Comparison of ENCODE assay signal across 9 mouse cellular contexts in the genomic region with DNA sequence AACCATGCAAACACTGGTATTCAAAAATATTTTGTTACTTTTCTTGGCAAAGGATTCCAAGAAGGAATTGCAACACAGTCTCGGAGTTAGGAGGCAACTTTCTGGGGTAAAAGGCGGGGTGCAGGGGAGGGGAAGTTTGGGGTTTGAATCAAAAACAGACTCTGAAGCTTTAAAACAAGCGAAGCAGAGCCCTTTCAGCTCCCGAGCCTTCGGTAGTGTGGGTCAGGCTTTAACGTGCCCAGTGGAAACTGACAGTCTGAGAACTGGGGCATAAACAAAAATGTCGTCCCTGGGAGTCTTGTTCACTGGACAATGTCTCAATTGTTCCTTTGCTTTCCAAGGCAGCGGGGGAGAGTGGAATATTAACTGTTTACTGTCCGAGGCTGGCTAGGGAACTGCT.
DNase-seq lines count a peak whose midpoint lies in the region; ATAC-seq lines count a peak whose summit lies in the region.
"Had no signal": no experiment of that assay in that cellular context is flagged by ENCODE, and none has a peak within 500 bp of the region (broad histone marks: within the 10 kb centered on the region; RNA-seq: fewer than 3 reads in every experiment).

No protein-coding gene starts in this region.

- 0 out of 2 replicates have a peak, but pooled peaks cover 9% of the 10 kb centered on the region for H3K36me3 ChIP-seq in heart, embryonic 14.5 days (ENCODE audit: control insufficient read depth, insufficient read depth, low read length)
- H3K36me3 ChIP-seq in lung, embryonic 15.5 days: no peaks in the 10 kb centered on the region
- no peaks in the 10 kb centered on the region; the same call in 1 of the 2 replicates for H3K36me3 ChIP-seq in stomach, embryonic 14.5 days (ENCODE audit: control insufficient read depth, insufficient read depth, low read length)

- no peak overlapping the region for H3K4me3 ChIP-seq in heart, embryonic 14.5 days (ENCODE audit: control insufficient read depth in 1 of 2, insufficient read depth in 1 of 2, low read depth in 1 of 2, low read length in 2 of 2)
- no peak overlapping the region for H3K4me3 ChIP-seq in lung, embryonic 15.5 days
- H3K4me3 ChIP-seq in stomach, embryonic 14.5 days (ENCODE audit: low read depth, low read length): no peak overlapping the region

- ATAC-seq in heart, embryonic 14.5 days (ENCODE audit: insufficient number of reproducible peaks, insufficient read depth, low FRiP score, low read depth): no peak
- ATAC-seq in lung, embryonic 15.5 days (ENCODE audit: borderline replicate concordance, extremely low read depth, low FRiP score, low TSS enrichment): no peak
- no peak for ATAC-seq in stomach, embryonic 14.5 days (ENCODE audit: insufficient number of reproducible peaks, insufficient read depth, low FRiP score, low read depth)
- ATAC-seq in activated CD4-positive, CD25-positive, alpha-beta regulatory T cell, adult 4 months: no peak
- ATAC-seq: Patski had no signal

- peak overlapping the region; percentile 36 for H3K4me2 ChIP-seq in heart, embryonic 14.5 days (ENCODE audit: low read length)
- H3K4me2 ChIP-seq in lung, embryonic 15.5 days: peak overlapping the region; percentile 38
- H3K4me2 ChIP-seq in stomach, embryonic 14.5 days (replicated peaks; ENCODE audit: low read depth, low read length): peak overlapping the region; percentile 33

- no peaks in the 10 kb centered on the region for H3K27me3 ChIP-seq in heart, embryonic 14.5 days (ENCODE audit: control insufficient read depth, insufficient read depth, low read length)
- H3K27me3 ChIP-seq in lung, embryonic 15.5 days: no peaks in the 10 kb centered on the region
- no peaks in the 10 kb centered on the region for H3K27me3 ChIP-seq in stomach, embryonic 14.5 days (ENCODE audit: control insufficient read depth, insufficient read depth, low read length)
- H3K27me3 ChIP-seq: Patski had no signal

- H3K9ac ChIP-seq in heart, embryonic 14.5 days (ENCODE audit: low read length): peak overlapping the region; percentile 40; the same call in 1 of the 2 replicates
- no peak overlapping the region for H3K9ac ChIP-seq in lung, embryonic 15.5 days
- H3K9ac ChIP-seq in stomach, embryonic 14.5 days (replicated peaks; ENCODE audit: low read depth, low read length): no peak overlapping the region

- peaks cover 5% of the 10 kb centered on the region for H3K9me3 ChIP-seq in heart, embryonic 14.5 days (ENCODE audit: control insufficient read depth, low read length)
- no peaks in the 10 kb centered on the region for H3K9me3 ChIP-seq in lung, embryonic 15.5 days
- no peaks in the 10 kb centered on the region for H3K9me3 ChIP-seq in stomach, embryonic 14.5 days (ENCODE audit: control insufficient read depth, low read depth, low read length)

- 49% methylated on average over 9 of the region's 9 CpGs for WGBS in heart, embryonic 14.5 days
- 10% methylated on average over 9 of the region's 9 CpGs for WGBS in lung, embryonic 15.5 days
- 15% methylated on average over 9 of the region's 9 CpGs for WGBS in stomach, embryonic 14.5 days

- peak overlapping the region in 1 of 2 experiments; percentile 81; a peak in 3 of 4 replicates for H3K27ac ChIP-seq in heart, embryonic 14.5 days (replicated peaks in 1 of 2; ENCODE audit: control insufficient read depth in 1 of 2, insufficient read depth in 1 of 2, low read depth in 2 of 2, low read length in 2 of 2)
- peak overlapping the region; percentile 73 for H3K27ac ChIP-seq in lung, embryonic 15.5 days
- H3K27ac ChIP-seq in stomach, embryonic 14.5 days (ENCODE audit: low read length): peak overlapping the region; percentile 90

- H3K4me1 ChIP-seq in heart, embryonic 14.5 days (ENCODE audit: control insufficient read depth in 2 of 2, insufficient read depth in 2 of 2, low read length in 2 of 2): peaks cover 27 to 52% of the 10 kb centered on the region in 2 experiments
- peaks cover 49% of the 10 kb centered on the region for H3K4me1 ChIP-seq in lung, embryonic 15.5 days
- H3K4me1 ChIP-seq in stomach, embryonic 14.5 days (ENCODE audit: control insufficient read depth, insufficient read depth, low read length): peaks cover 44% of the 10 kb centered on the region

- DNase-seq in kidney, postnatal 4 days: peak; percentile 23 to 43
- no peak for DNase-seq in kidney, postnatal 14 days
- DNase-seq in embryo, embryonic 10.5 days (ENCODE audit: low spot score): peak; percentile 85
- no peak for DNase-seq in urinary bladder, postnatal 25 days (ENCODE audit: low spot score)

Comparison
In these comparisons a context has a peak if more than half of its experiments do, and no peak if none do; other contexts are left out.
1. DNase-seq: peak in kidney, postnatal 4 days (2 of 2) and embryo, embryonic 10.5 days (single experiment); none in kidney, postnatal 14 days (single experiment) and urinary bladder, postnatal 25 days (single experiment).
2. Peak in every context shown above with its lines, with median percentiles within 50 percentile points of each other: H3K4me2 ChIP-seq.